Mouse (Mus musculus) hindbrain, embryonic 15.5 days (tissue): ENCODE results near the gene Tmem59l. TPM values are rescaled to one million over a fixed set of nuclear protein-coding genes. Genes with fewer than 3 reads are reported as not detected.
"Not testable (repeated sequence)": the region's sequence is repeated elsewhere in the genome, so short reads cannot be mapped to it uniquely, and the experiment has no call there.

Experiments
- ATAC-seq: fragments of 200-750 bp; cut with Nextera tagmentation; 2 replicates; pipeline ENCODE4 v1.8.0; 2017; ENCODE audit warnings: low read depth, moderate number of reproducible peaks, moderate TSS enrichment; ENCODE audit not compliant: low FRiP score
- H3K27ac ChIP-seq: fragments of 300-500 bp; sonication (generic); replicated peaks from 2 replicates; pipeline ENCODE4 v1.5.1; 2015; ENCODE audit warnings: mild to moderate bottlenecking, inconsistent platforms
- H3K27me3 ChIP-seq: fragments of 300-500 bp; sonication (generic); 2 replicates; pipeline ENCODE4 v1.6.1; 2015; ENCODE audit warnings: control low read depth, inconsistent platforms
- H3K36me3 ChIP-seq: fragments of 300-500 bp; sonication (generic); 2 replicates; pipeline ENCODE4 v1.6.1; 2015; ENCODE audit warnings: control low read depth, inconsistent platforms
- H3K4me1 ChIP-seq: fragments of 300-500 bp; sonication (generic); replicated peaks from 2 replicates; pipeline ENCODE4 v1.6.1; 2015; ENCODE audit warnings: control low read depth, inconsistent platforms
- H3K4me2 ChIP-seq: fragments of 300-500 bp; sonication (generic); 2 replicates; pipeline ENCODE4 v1.6.1; 2015; ENCODE audit warnings: moderate library complexity, mild to moderate bottlenecking, inconsistent platforms
- H3K4me3 ChIP-seq: fragments of 300-500 bp; sonication (generic); 2 replicates; pipeline ENCODE4 v1.5.1; 2015; ENCODE audit warnings: mild to moderate bottlenecking, inconsistent platforms
- H3K9ac ChIP-seq: fragments of 300-500 bp; sonication (generic); 2 replicates; pipeline ENCODE4 v1.6.1; 2015; ENCODE audit warnings: inconsistent platforms
- H3K9me3 ChIP-seq: fragments of 300-500 bp; sonication (generic); 2 replicates; pipeline ENCODE4 v1.6.1; 2016; ENCODE audit warnings: control low read depth, inconsistent platforms
- WGBS: fragments of 180-500 bp; shearing (Covaris S2); methylation state at CpG from one replicate; pipeline ENCODE4 v1.1.7; 2015; 5-methylcytosine and 5-hydroxymethylcytosine counted together
- polyA plus RNA-seq: library from polyadenylated mRNA; unstranded; fragments of >200 nt; fragmentation: Nextera tagmentation; extraction: Ambion mirVana; gene quantifications from 2 replicates; pipeline ENCODE4 v1.2.1, GENCODE M21; 2015

Gene Tmem59l
- polyA plus RNA-seq, 1 experiment from 2014 or later, result 145 TPM

DNA sequence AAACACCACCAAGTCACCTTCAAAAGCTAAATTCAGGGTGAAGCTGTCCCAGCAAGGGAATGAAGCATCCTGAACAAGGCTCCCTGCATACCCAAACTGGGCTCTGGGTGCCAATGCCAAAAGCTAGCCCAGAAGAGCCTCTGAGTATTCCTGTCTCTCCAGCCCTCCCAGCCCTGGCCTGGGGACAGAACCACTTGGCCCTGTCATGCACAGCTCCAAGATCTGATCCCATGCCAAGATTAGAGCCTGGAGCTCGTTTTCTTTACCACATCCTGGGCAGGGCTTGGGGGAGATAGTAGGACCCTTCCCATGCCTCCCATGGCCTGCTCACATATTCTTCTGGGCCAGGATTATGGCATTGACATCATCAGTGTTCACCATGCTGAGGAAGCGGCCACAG lies 32.4 kb upstream of the Tmem59l start:
- Histone ChIP-seq H3K27me3 (no peaks in the 10 kb centered on the region), H3K36me3 (peaks cover 8% of the 10 kb centered on the region; the same call in 1 of the 2 replicates), H3K9ac (no peak overlapping the region), H3K4me3 (no peak overlapping the region), H3K27ac (no peak overlapping the region), H3K4me1 (peaks cover 16% of the 10 kb centered on the region), H3K9me3 (no peaks in the 10 kb centered on the region), H3K4me2 (no peak overlapping the region)
- ATAC-seq, result no peak
- WGBS, result 75% methylated on average over 2 of the region's 2 CpGs

DNA sequence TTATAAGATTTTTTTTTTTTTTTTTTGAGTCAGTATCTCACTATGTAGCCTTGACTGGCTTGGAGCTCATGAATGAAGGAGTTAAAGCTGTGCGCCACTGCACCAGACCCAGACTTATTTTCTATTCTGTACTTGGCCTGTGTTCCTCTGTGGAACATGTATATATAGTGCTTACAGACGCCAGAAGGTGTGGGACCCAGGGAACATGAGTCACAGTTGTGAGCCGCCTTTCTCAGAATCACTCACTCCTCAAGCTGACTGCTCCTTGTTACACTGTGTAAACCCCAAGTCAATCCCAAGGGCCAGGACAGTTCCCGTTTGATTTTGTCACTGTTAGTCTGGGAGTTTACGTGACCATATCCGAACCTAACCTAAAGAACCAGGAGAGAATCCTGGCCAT lies 31.9 kb upstream of the Tmem59l start:
- no peaks in the 10 kb centered on the region for H3K27me3 ChIP-seq
- H3K36me3 ChIP-seq, result peaks cover 8% of the 10 kb centered on the region; the same call in 1 of the 2 replicates
- H3K9me3 ChIP-seq, result no peaks in the 10 kb centered on the region
- H3K4me2 ChIP-seq, result no peak overlapping the region
- H3K27ac ChIP-seq, result no peak overlapping the region
- WGBS, result 95% methylated on average over 6 of the region's 6 CpGs
- ATAC-seq, result no peak
- H3K4me3 ChIP-seq, result no peak overlapping the region
- no peak overlapping the region for H3K9ac ChIP-seq
- peaks cover 16% of the 10 kb centered on the region for H3K4me1 ChIP-seq

DNA sequence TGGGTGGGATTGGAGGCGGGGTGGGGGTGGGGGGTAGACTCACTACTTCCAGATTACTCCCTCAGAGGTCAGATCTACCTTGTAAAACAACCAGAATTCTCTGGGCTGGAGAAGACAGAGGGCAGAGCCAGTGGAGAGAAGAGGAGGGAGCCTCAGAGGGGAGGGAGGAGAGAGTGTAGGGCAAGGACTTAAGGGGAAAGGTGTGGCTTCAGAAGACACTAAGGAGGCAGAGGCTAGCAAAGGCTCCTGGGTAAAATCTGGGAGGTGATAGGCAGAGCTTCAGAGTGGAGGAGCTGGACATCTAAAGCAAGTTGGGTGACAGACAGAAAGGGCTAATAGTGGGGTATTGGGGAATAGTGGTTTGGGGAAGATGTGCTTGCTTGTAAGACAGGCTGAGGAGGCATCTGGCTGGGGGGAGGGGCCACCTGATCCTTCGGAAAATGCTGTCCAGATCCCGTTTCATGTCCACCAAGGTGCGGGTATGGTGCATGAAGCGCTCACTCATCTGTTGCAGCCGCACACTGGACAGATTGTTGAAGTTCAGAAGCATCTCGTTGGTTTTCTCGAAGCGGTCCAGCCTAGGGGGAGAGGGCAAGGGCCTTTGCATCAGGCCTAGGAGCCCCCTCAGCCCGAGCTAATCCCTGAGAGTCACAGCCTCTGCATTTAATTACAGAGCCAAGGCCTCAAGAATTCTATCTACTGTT lies 30.9 kb upstream of the Tmem59l start:
- no peak overlapping the region for H3K27ac ChIP-seq
- WGBS, result 79% methylated on average over 10 of the region's 10 CpGs
- H3K4me1 ChIP-seq, result peaks cover 10% of the 10 kb centered on the region
- no peak overlapping the region for H3K4me3 ChIP-seq
- no peaks in the 10 kb centered on the region for H3K9me3 ChIP-seq
- H3K27me3 ChIP-seq, result no peaks in the 10 kb centered on the region
- H3K36me3 ChIP-seq, result peaks cover 12% of the 10 kb centered on the region; the same call in 1 of the 2 replicates
- ATAC-seq, result no peak
- no peak overlapping the region for H3K4me2 ChIP-seq
- H3K9ac ChIP-seq, result no peak overlapping the region

DNA sequence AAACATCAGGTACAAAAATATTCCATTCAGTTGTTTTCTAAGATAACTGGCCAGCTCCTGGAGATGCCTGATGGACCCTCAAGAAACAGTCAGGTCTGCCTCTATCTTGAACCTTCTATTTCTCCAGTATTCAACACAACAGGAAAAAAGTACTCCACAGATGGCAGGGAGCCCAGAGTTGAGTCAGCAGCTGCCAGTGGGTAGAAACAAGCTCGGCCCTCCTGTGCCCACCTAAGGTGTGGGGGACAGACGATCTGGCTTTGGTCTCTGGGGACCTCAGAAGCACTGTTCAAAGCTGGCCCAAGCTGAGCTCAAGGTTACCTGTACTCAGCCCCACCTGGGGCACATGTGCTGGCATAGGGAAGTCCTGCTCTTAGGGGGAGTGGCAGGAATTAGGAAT lies 26.3 kb upstream of the Tmem59l start:
- WGBS, result 49% methylated on average over 2 of the region's 2 CpGs
- Histone ChIP-seq H3K9me3 (no peaks in the 10 kb centered on the region), H3K4me3 (no peak overlapping the region), H3K36me3 (peaks cover 12% of the 10 kb centered on the region; the same call in 1 of the 2 replicates), H3K27me3 (no peaks in the 10 kb centered on the region), H3K4me2 (no peak overlapping the region), H3K27ac (no peak overlapping the region), H3K4me1 (peaks cover 22% of the 10 kb centered on the region), H3K9ac (no peak overlapping the region)
- ATAC-seq, result no peak

DNA sequence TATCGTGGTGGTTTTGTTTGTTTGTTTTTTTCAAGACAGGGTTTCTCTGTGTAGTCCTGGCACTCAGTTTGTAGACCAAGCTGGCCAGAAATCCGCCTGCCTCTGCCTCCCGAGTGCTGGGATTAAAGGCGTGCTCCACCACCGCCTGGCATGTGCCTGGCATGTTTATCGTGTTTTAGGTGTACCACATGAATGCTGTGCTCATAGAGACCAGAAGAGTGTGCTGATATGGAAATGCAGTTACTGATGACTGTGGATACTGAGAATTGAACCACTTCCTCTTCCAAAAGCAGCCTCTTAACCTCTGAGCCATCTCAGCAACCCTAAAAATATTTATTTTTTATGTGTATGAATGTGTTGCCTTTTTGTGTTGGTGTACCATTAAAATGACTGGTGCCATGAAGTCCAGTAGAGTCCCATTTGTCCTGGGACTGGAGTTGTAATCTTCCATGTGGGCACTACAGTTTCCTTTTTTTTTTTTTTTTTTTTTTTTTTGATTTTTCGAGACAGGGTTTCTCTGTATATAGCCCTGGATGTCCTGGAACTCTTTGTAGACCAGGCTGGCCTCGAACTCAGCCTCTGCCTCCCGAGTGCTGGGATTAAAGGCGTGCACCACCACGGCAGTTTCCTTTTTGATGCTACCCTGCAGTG lies 25.2 kb upstream of the Tmem59l start:
- no peaks in the 10 kb centered on the region for H3K9me3 ChIP-seq
- H3K4me2 ChIP-seq, result no peak overlapping the region
- H3K27ac ChIP-seq, result no peak overlapping the region
- no peak overlapping the region for H3K9ac ChIP-seq
- ATAC-seq, result no peak
- H3K36me3 ChIP-seq, result peaks cover 21% of the 10 kb centered on the region
- H3K27me3 ChIP-seq, result no peaks in the 10 kb centered on the region
- no peak overlapping the region for H3K4me3 ChIP-seq
- peaks cover 23% of the 10 kb centered on the region for H3K4me1 ChIP-seq
- 95% methylated on average over 11 of the region's 11 CpGs for WGBS

DNA sequence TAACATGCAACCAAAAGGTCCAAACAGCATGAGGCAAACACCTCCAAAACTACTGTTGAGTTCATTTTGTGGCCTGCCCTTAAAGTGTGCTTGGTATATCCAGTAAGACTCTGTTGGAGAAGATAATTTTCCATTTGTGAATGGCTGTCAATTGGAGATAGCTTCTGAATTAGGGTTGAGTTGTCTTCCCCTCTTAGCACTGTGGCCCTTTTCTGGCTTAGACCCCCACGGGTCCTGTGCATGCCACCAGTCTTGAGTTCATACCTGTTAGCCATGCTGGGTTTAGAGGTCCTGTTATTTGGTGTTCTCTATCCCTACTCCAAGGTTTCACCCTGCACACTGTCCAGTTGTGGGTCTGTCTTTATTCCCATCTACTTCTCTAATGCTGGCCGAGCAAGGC lies 24.6 kb upstream of the Tmem59l start:
- peaks cover 26% of the 10 kb centered on the region for H3K4me1 ChIP-seq
- no peak overlapping the region for H3K4me3 ChIP-seq
- no peak for ATAC-seq
- H3K4me2 ChIP-seq, result no peak overlapping the region
- no peaks in the 10 kb centered on the region for H3K27me3 ChIP-seq
- H3K9ac ChIP-seq, result no peak overlapping the region
- WGBS, result 93% methylated on average over 2 of the region's 2 CpGs
- H3K9me3 ChIP-seq, result no peaks in the 10 kb centered on the region
- no peak overlapping the region for H3K27ac ChIP-seq
- peaks cover 22% of the 10 kb centered on the region for H3K36me3 ChIP-seq

DNA sequence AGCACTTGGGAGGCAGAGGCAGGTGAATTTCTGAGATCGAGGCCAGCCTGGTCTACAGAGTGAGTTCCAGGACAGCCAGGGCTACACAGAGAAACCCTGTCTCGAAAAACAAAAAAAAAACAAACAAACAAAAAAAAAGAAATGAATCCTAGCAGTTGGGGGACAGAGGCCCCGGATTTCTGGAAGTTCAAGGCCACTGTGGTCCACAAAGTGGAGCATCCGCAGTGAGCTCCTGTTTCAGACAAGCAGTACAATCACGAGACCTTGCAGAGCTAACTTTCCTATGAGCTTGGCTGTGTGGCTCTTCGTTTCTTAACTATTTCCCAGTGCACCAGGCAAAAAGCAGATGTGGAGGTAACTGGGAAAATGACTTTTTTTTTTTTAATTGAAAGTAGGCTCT lies 24.0 kb upstream of the Tmem59l start:
- H3K4me2 ChIP-seq, result peak overlapping the region; percentile 91
- H3K4me3 ChIP-seq, result peak overlapping the region; percentile 89
- not testable (repeated sequence) for H3K27me3 ChIP-seq, H3K9me3 ChIP-seq, H3K9ac ChIP-seq, ATAC-seq
- peaks cover 22% of the 10 kb centered on the region for H3K36me3 ChIP-seq
- peaks cover 26% of the 10 kb centered on the region for H3K4me1 ChIP-seq
- H3K27ac ChIP-seq, result peak overlapping the region; percentile 97
- WGBS, result 85% methylated on average over 6 of the region's 6 CpGs

DNA sequence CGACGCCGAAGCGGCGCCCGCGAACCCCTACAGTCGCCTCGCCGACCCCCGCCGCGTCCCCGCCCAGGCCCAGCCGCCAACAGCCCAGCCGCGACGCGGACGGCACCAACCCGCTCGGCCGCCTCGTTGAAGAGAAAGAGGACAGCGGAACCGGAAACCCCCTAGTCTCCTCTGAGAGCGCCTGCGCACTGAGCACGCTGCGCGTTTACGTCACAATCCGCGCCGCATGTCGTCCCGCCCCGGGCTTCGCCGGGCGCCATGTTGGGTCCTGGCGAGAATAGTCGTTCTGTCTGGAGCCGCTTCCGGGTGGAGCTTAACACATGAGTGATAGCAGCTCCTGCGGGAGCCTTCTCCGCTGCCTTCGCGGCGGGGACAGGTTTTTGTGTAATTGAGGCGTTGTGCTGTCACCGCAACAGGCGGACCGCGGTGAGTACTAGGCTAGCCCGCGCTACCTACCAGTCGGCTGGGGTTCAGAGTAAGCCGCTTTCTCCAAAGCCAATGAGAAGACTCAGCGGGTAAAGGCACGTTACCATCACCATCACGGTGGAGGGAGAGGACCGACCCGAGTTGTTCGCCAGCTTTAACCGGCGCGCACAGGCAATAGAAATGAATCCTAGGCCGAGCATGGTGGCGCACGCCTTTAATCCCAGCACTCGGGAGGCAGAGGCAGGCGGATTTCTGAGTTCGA lies 23.2 kb upstream of the Tmem59l start, which contains the start of gene Uba52:
Gene Uba52 (minus strand): TSS at position 574 of the 688 bp plus-strand sequence.
- no peaks in the 10 kb centered on the region for H3K9me3 ChIP-seq
- H3K27ac ChIP-seq, result peak within 1 kb of the TSS; percentile 97
- under 1% methylated on average over 74 of the region's 74 CpGs for WGBS
- no peaks in the 10 kb centered on the region for H3K27me3 ChIP-seq
- H3K36me3 ChIP-seq, result peaks cover 22% of the 10 kb centered on the region
- peak within 1 kb of the TSS; percentile 91 for H3K4me2 ChIP-seq
- peaks cover 34% of the 10 kb centered on the region for H3K4me1 ChIP-seq
- peak within 1 kb of the TSS; percentile 89 for H3K4me3 ChIP-seq
- ATAC-seq, result peak; percentile 90
- peak within 1 kb of the TSS; percentile 95 for H3K9ac ChIP-seq

DNA sequence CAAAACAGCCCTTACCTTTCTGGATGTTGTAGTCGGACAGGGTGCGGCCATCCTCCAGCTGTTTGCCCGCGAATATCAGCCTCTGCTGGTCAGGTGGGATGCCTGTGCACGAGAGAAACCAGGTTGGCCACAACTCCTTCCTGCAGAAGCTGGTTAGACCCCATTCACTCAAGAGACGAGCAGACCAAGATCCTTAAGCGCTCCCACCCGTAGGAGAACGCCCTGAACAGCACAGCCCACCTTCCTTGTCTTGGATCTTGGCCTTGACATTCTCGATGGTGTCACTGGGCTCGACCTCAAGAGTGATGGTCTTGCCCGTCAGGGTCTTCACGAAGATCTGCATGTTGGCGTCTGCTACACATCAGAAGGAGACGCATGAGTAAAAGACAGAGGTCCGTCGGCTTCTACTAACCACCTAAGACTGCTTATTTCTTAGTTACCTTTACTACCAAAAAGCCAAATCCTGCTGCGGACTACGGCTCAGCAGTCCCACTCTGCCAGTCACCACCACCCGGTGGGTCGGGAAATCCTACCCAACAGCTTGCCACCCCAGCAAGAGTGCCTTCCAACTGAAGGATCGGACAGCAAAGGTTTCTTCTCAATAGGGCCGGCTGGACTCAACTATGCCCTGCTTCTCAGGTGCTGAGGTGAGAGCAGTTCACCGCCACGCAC lies 22.3 kb upstream of the Tmem59l start:
- Histone ChIP-seq H3K4me3 (peak overlapping the region; percentile 89), H3K4me1 (peaks cover 44% of the 10 kb centered on the region), H3K9ac (peak overlapping the region; percentile 95), H3K9me3 (no peaks in the 10 kb centered on the region), H3K27me3 (no peaks in the 10 kb centered on the region), H3K4me2 (peak overlapping the region; percentile 91), H3K27ac (peak overlapping the region; percentile 97; the same call in 1 of the 2 replicates), H3K36me3 (peaks cover 22% of the 10 kb centered on the region)
- ATAC-seq, result no peak
- WGBS, result 15% methylated on average over 25 of the region's 25 CpGs

DNA sequence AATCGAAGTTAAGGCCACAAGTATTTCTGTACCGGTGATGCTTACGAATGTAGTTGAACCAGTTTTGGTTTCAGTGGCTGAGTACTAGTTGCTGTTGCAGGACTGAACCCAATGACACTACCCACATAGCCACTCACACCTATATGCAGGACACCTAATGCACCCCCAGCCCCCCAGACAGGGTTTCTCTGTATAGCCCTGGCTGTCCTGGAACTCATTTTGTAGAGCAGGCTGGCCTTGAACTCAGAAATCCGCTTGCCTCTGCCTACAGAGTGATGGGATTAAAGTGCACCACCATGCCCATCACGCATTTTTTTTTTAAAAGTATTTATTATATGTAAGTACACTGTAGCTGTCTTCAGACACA lies 19.9 kb upstream of the Tmem59l start:
- H3K4me3 ChIP-seq, result peak overlapping the region; percentile 70; the same call in 1 of the 2 replicates
- peaks cover 15% of the 10 kb centered on the region for H3K36me3 ChIP-seq
- 66% methylated on average over 5 of the region's 5 CpGs for WGBS
- H3K4me1 ChIP-seq, result peaks cover 62% of the 10 kb centered on the region
- ATAC-seq, result no peak
- H3K9me3 ChIP-seq, result no peaks in the 10 kb centered on the region
- H3K27ac ChIP-seq, result 0 out of 2 replicates have a peak overlapping the region, but pooled peaks have one; percentile 95
- H3K4me2 ChIP-seq, result peak overlapping the region; percentile 80
- peaks cover 17% of the 10 kb centered on the region for H3K27me3 ChIP-seq
- H3K9ac ChIP-seq, result no peak overlapping the region

DNA sequence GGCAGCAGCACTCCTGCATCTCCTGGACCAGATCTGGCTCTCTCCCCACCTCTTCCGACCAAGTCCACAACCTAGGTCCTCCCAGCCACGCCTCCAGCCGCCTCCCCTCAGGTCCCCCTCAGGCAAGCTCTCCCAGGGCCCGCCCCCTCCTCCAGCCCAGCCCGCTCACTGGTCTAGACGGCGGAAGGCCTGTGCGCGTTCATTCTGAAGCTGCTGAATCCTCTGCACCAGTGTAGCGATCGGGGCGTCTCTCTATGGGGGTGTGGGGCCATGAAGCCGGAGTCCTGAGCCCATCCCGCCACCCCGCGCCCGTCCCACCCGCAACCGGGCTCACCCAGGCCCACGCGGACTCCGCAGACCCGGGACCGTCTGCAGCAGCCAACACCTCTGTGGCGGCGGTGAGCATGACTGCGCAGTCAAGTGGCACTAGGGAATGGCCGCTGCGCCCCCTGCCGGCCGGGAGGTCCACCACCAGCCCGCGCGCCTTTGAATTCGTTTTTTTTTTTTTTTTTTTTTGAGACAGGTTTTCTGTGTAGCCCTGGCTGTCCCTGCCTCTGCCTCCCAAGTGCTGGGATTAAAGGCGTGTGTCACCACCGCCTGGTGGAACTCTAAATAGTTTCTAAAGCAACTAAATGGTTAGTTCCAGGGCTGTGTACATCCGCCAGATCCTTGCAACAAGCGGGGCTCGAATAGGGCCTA lies 19.3 kb upstream of the Tmem59l start, which contains the start of gene Rex1bd:
Gene Rex1bd (minus strand): TSS at position 425 of the 699 bp plus-strand sequence.
- 3% methylated on average over 40 of the region's 40 CpGs for WGBS
- peak; percentile 86 for ATAC-seq
- Histone ChIP-seq H3K27ac (peak within 1 kb of the TSS; percentile 95), H3K9me3 (no peaks in the 10 kb centered on the region), H3K9ac (peak within 1 kb of the TSS; percentile 84), H3K4me1 (peaks cover 65% of the 10 kb centered on the region), H3K36me3 (peaks cover 15% of the 10 kb centered on the region), H3K4me2 (peak within 1 kb of the TSS; percentile 80), H3K27me3 (peaks cover 23% of the 10 kb centered on the region), H3K4me3 (peak within 1 kb of the TSS; percentile 70)
